Mouse (Mus musculus): ENCODE data around the gene Adamts14. TPM values are rescaled to one million over a fixed set of nuclear protein-coding genes. Genes with fewer than 3 reads are reported as not detected.

Adamts14 gene
- not detected in 2 replicates for polyA plus RNA-seq (2012)

DNA sequence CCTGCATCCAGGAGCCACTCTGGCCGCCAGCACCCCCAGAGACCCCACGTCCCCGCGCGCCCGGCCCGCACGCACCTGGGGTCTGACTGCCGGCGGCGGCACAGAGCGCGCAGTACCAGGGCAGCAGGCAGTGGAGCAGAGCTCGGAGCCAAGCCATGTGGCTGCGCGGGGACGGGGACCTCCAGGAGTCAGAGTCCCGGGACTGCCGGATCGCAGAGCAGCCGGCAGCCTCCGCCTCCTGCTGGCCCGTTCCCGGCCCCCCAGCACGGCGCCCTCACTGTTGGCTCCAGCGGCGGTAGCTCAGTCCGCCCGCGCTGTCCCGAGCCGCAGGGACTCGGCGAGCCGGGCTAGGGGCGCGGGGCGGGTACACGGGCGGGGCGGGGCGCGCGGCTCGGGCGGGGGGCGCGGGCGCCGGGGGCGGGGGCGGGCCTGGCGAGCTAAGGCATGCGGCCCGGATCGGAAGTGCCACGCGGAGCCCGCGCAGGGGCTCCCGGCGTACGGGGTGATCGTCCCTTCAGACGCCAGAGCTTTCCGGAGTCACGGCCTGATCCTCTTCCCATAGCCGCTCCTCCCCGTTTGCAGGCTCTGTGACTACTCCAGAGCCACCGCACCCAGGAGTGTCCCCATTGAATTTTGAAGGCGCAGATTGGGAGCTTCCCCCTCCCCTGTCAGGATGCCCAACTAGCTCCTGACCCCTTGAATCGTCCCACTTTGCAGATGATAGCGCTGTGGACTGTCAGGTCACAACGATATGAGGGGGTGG is at the start of gene Adamts14:
Gene Adamts14, minus strand, starts transcription at position 358 of the 763 bp plus-strand sequence.
- Histone ChIP-seq H3K4me1 (ENCODE audit: control insufficient read depth) (no peaks in the 10 kb centered on the region), H3K27me3 (ENCODE audit: control insufficient read depth) (peaks cover 32% of the 10 kb centered on the region), H3K9me3 (ENCODE audit: control insufficient read depth, low read length) (no peaks in the 10 kb centered on the region), H3K4me3 (replicated peaks) (no peak within 1 kb of the TSS), H3K36me3 (ENCODE audit: control insufficient read depth) (no peaks in the 10 kb centered on the region)
- TF ChIP-seq TAL1 (IDR thresholded peaks at IDR 0.05; ENCODE audit: low read length) (no peak), GATA1 (IDR thresholded peaks at IDR 0.05; ENCODE audit: low read length) (no peak)

DNA sequence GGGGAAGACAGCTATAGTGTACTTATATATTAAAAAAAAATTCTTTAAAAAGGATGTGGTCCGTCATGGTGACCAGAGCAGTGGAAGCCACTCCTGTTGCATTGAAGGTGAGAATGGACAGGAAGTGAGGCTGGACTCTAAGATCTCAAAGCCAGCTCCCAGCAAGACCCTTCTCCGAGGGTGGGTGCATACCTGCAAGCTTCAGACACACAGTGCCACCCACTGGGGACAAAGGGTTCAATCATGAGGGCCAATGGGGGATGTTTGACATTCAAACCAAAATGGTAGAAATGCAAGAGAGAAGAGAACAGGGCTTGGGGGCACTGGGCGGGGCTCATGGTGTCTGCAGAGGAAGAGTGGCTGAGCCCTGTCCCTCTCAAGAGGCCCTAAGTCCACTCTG is 45.3 kb upstream of the Adamts14 start:
- Histone ChIP-seq H3K4me3 (replicated peaks) (no peak overlapping the region), H3K36me3 (ENCODE audit: control insufficient read depth) (peaks cover 4% of the 10 kb centered on the region; the same call in 1 of the 2 replicates), H3K9me3 (ENCODE audit: control insufficient read depth, low read length) (peaks cover 3% of the 10 kb centered on the region), H3K4me1 (ENCODE audit: control insufficient read depth) (no peaks in the 10 kb centered on the region), H3K27me3 (ENCODE audit: control insufficient read depth) (no peaks in the 10 kb centered on the region)
- TF ChIP-seq TAL1 (IDR thresholded peaks at IDR 0.05; ENCODE audit: low read length) (no peak), GATA1 (IDR thresholded peaks at IDR 0.05; ENCODE audit: low read length) (no peak)

DNA sequence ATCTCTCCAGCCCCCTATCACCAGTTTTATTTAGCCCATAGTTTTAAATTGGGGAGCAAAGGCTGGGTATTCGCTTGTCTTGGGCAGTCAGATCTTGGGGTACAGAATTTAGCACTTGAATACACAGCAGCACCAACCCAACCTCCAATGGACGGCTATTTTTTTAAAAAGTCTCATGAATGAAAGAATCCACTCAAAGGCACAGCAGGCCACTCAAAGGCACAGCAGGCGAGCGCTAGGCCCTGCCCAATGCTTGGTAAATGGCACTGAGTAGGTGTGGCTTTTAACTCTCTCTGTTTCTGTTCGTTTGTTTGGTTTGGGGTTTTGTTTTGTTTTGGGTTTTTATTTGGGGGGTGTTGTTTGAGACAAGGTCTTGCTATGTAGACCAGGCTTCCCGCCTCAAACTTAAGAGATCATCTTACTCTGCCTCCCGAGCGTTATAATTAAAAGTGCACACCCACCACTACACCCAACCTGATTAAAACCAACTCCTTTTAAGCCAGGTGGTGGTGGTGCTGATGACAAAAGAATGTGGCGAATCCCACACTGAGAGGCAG is 42.2 kb upstream of the Adamts14 start:
- H3K36me3 ChIP-seq (ENCODE audit: control insufficient read depth): peaks cover 2% of the 10 kb centered on the region; the same call in 1 of the 2 replicates
- TF ChIP-seq GATA1 (IDR thresholded peaks at IDR 0.05; ENCODE audit: low read length): no peak
- TF ChIP-seq TAL1 (IDR thresholded peaks at IDR 0.05; ENCODE audit: low read length): no peak
- H3K27me3 ChIP-seq (ENCODE audit: control insufficient read depth): no peaks in the 10 kb centered on the region
- no peaks in the 10 kb centered on the region for H3K4me1 ChIP-seq (ENCODE audit: control insufficient read depth)
- H3K4me3 ChIP-seq (replicated peaks): no peak overlapping the region
- no peaks in the 10 kb centered on the region for H3K9me3 ChIP-seq (ENCODE audit: control insufficient read depth, low read length)

DNA sequence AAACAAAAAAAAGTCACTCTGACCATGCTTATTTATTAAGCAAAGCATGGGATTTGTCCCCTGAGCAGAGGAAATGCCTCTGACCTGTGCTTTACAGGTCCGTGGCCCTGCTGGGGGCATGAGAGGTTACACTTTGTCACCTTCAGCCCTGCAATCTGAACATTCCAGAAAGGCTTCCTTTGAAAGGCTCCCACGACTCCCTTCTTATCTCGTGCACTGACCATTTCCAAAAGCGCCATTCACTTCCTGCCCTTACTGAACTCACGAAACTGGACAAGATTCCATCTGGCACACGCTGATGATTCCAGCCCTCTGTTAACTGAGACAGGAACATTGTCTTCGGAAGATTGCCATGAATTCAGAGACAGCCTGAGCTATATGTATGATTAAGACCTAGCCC is 40.5 kb upstream of the Adamts14 start:
- Histone ChIP-seq H3K4me1 (ENCODE audit: control insufficient read depth) (no peaks in the 10 kb centered on the region), H3K36me3 (ENCODE audit: control insufficient read depth) (no peaks in the 10 kb centered on the region), H3K9me3 (ENCODE audit: control insufficient read depth, low read length) (no peaks in the 10 kb centered on the region), H3K27me3 (ENCODE audit: control insufficient read depth) (no peaks in the 10 kb centered on the region), H3K4me3 (replicated peaks) (no peak overlapping the region)
- TF ChIP-seq TAL1 (IDR thresholded peaks at IDR 0.05; ENCODE audit: low read length): no peak

- Histone ChIP-seq H3K4me3 (replicated peaks) (no peak overlapping the region), H3K9me3 (ENCODE audit: control insufficient read depth, low read length) (no peaks in the 10 kb centered on the region), H3K27me3 (ENCODE audit: control insufficient read depth) (no peaks in the 10 kb centered on the region), H3K4me1 (ENCODE audit: control insufficient read depth) (no peaks in the 10 kb centered on the region), H3K36me3 (ENCODE audit: control insufficient read depth) (no peaks in the 10 kb centered on the region)
- TF ChIP-seq GATA1 (IDR thresholded peaks at IDR 0.05; ENCODE audit: low read length) (no peak), TAL1 (IDR thresholded peaks at IDR 0.05; ENCODE audit: low read length) (no peak)
Measured at GRCm38 (mm10) chr10:61312754-61313153, 39.5 kb upstream of the Adamts14 start.

GRCm38 (mm10) chr10:61312159-61312558 is 38.9 kb upstream of the Adamts14 start:
- no peaks in the 10 kb centered on the region for H3K9me3 ChIP-seq (ENCODE audit: control insufficient read depth, low read length)
- no peaks in the 10 kb centered on the region for H3K4me1 ChIP-seq (ENCODE audit: control insufficient read depth)
- no peak for TF ChIP-seq TAL1 (IDR thresholded peaks at IDR 0.05; ENCODE audit: low read length)
- TF ChIP-seq GATA1 (IDR thresholded peaks at IDR 0.05; ENCODE audit: low read length): no peak
- H3K36me3 ChIP-seq (ENCODE audit: control insufficient read depth): no peaks in the 10 kb centered on the region
- no peak overlapping the region for H3K4me3 ChIP-seq (replicated peaks)
- no peaks in the 10 kb centered on the region for H3K27me3 ChIP-seq (ENCODE audit: control insufficient read depth)

DNA sequence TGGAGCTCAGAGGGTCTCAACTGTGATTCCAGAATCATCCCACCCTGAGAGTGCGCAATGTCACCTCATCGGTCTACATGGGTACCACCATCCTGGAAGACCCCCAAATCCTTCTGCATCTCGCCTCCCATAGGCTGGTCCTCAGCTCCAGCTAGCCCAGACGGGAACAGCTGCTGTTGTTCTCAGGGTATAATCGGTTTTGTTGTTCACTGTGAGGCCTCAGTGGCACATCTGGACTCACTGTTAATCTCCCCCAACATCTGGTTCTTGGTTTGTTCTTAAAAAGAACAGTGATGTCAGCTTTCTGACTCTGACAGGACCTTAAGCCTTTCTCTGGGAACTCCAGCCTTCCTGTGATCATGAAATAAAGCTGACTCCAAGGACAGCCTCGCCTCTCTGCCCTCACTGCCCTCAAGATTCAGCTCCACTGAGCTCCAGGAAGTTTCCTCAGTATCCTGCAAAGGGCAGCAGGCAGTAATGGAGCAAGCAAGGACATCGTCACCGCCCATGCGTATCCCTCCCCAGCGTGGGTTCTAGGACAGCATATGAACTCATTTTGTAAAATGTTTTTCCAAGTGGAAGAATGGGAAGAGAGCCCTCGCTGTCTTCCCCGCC is 35.6 kb upstream of the Adamts14 start:
- Histone ChIP-seq H3K4me3 (replicated peaks) (no peak overlapping the region), H3K27me3 (ENCODE audit: control insufficient read depth) (no peaks in the 10 kb centered on the region), H3K9me3 (ENCODE audit: control insufficient read depth, low read length) (no peaks in the 10 kb centered on the region), H3K4me1 (ENCODE audit: control insufficient read depth) (no peaks in the 10 kb centered on the region), H3K36me3 (ENCODE audit: control insufficient read depth) (no peaks in the 10 kb centered on the region)
- TF ChIP-seq GATA1 (IDR thresholded peaks at IDR 0.05; ENCODE audit: low read length) (no peak), TAL1 (IDR thresholded peaks at IDR 0.05; ENCODE audit: low read length) (no peak)

DNA sequence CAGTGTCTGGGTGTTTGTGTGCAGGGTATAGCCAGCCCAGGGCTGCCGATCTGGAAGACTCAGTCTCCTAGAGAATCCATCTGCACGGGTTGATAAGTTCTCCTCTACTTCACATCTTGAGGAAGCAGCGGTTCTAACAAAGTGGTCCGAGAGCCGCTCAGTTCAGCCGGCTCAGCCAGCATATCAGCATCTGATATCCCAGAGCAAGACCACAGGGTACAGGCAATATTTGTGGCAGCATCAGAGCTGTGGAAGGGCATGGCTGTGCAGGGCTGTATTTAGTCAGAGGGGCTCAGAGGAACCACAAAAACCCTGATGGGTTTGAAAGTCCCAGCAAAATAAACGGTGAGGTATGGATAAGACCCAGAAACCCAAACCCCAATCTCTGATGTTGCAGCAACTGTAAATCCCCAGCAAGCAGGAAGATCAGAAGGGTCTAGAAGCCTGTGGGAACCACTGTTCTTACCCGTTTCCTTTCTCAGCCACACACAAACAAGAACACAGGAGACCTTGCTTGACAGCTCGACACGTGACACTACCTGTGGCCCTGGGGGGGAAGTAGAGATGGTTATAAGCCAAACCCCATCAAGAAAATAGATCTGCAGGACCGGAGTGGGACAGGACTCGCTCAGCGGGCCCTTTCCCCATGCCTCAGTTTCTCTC is 32.8 kb upstream of the Adamts14 start:
- TF ChIP-seq TAL1 (IDR thresholded peaks at IDR 0.05; ENCODE audit: low read length) (no peak), GATA1 (IDR thresholded peaks at IDR 0.05; ENCODE audit: low read length) (no peak)
- H3K36me3 ChIP-seq (ENCODE audit: control insufficient read depth): no peaks in the 10 kb centered on the region
- H3K27me3 ChIP-seq (ENCODE audit: control insufficient read depth): no peaks in the 10 kb centered on the region
- H3K9me3 ChIP-seq (ENCODE audit: control insufficient read depth, low read length): no peaks in the 10 kb centered on the region
- H3K4me1 ChIP-seq (ENCODE audit: control insufficient read depth): no peaks in the 10 kb centered on the region
- H3K4me3 ChIP-seq (replicated peaks): no peak overlapping the region

DNA sequence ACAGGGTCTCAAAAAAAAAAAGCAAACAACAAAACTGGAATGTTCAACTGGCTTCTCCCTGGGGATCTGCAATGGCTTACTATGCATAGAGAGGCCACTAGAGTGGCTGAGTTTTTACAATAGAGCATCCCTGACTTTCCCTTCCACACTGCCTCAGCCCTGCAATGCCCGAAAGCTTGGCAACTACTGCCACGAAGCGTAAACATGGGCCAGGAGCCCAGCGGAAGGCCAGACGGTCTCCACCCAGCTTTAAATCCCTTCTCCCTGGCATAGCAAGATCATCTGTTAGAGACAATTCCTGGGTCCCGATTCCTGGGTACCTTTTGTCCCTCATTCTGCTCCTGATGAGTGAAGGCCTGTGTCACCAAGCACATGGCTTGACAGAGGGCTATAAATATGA is 30.8 kb upstream of the Adamts14 start:
- H3K4me3 ChIP-seq (replicated peaks): no peak overlapping the region
- TF ChIP-seq GATA1 (IDR thresholded peaks at IDR 0.05; ENCODE audit: low read length): no peak
- no peak for TF ChIP-seq TAL1 (IDR thresholded peaks at IDR 0.05; ENCODE audit: low read length)
- H3K4me1 ChIP-seq (ENCODE audit: control insufficient read depth): no peaks in the 10 kb centered on the region
- H3K36me3 ChIP-seq (ENCODE audit: control insufficient read depth): no peaks in the 10 kb centered on the region
- no peaks in the 10 kb centered on the region for H3K27me3 ChIP-seq (ENCODE audit: control insufficient read depth)
- H3K9me3 ChIP-seq (ENCODE audit: control insufficient read depth, low read length): no peaks in the 10 kb centered on the region
